Mouse (Mus musculus) cerebellum, adult 2 months (tissue): ENCODE measurements around the gene Gm10309.

ENCODE experiments used
- CTCF ChIP-seq: fragments of 200-500 bp; IDR thresholded peaks from 2 replicates; pipeline ENCODE4 v1.5.1; 2011; ENCODE audit warnings: low read depth, mild to moderate bottlenecking, control low read depth, low read length, moderate library complexity, borderline replicate concordance; ENCODE audit not compliant: insufficient read depth
- POLR2A ChIP-seq: fragments of 200-500 bp; IDR thresholded peaks from 2 replicates; pipeline ENCODE4 v1.6.1; 2011; ENCODE audit warnings: low read length, control low read depth, borderline replicate concordance; ENCODE audit not compliant: insufficient read depth

GRCm38 (mm10) chr17:86452934-86453333 is 52.1 kb downstream of the Gm10309 start:
- TF ChIP-seq POLR2A (no peak), CTCF (no peak)
